Mouse (Mus musculus): ENCODE measurements around the gene Lasp1. TPM values are rescaled to one million over a fixed set of nuclear protein-coding genes. Genes with fewer than 3 reads are reported as not detected.

Lasp1 gene
- polyA plus RNA-seq, 1 experiment from 2014 or later: 84.0 TPM

DNA sequence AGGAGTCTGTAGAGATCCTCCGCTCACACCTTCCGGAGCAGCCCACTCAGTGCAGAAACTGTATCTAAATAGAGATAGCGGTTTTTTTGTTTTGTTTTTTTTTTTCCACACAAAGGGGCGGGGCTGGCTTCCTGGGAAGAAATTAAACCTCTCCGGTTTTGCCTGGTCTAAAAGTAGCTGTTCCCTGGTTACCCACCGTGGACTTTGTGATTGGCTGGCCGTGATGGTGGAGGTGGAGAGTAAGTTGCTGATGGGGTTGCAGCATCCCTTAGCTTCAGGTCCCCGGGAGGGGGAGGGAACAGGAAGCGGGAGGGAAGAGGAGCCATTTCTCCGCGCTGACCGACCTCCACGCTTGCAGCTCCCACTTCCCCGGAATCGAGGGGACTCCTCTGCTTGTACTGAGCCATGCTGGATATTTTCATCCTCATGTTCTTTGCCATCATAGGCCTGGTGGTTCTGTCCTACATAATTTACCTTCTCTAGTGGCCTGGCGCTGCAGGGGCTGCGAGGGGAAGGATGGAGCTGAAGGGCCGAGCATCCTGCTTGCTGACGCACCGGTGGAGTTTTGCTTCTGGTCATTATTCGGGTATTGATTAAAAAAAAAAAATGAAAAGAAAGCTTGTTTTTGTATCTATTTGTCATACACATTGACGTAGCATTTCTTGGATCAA is 42.3 kb downstream of the Lasp1 start:
- H3K27me3 ChIP-seq (ENCODE audit: control insufficient read depth, insufficient read depth, low read length): no peaks in the 10 kb centered on the region
- no peak for TF ChIP-seq EP300 (optimal IDR thresholded peaks at IDR 0.05)
- no peak for TF ChIP-seq CTCF (IDR thresholded peaks at IDR 0.05; ENCODE audit: low read depth)
- peak overlapping the region; percentile 26; the same call in 1 of the 2 replicates for H3K27ac ChIP-seq (replicated peaks)
- WGBS: 5% methylated on average over 22 of the region's 22 CpGs
- H3K9ac ChIP-seq (ENCODE audit: low read length): peak overlapping the region; percentile 47
- ATAC-seq (ENCODE audit: low FRiP score, low TSS enrichment): peak; percentile 47; the same call in 1 of the 2 replicates
- H3K36me3 ChIP-seq (ENCODE audit: control insufficient read depth, insufficient read depth, low read length): no peaks in the 10 kb centered on the region; the same call in 1 of the 2 replicates
- H3K9me3 ChIP-seq (ENCODE audit: control insufficient read depth, low read length): no peaks in the 10 kb centered on the region
- no peaks in the 10 kb centered on the region for H3K4me1 ChIP-seq (replicated peaks; ENCODE audit: control insufficient read depth, insufficient read depth)
- peak overlapping the region; percentile 56 for H3K4me2 ChIP-seq (replicated peaks; ENCODE audit: low read depth)
- no peak for DNase-seq (ENCODE audit: low spot score)
- peak overlapping the region; percentile 34 for H3K4me3 ChIP-seq (ENCODE audit: low read depth, low read length)

DNA sequence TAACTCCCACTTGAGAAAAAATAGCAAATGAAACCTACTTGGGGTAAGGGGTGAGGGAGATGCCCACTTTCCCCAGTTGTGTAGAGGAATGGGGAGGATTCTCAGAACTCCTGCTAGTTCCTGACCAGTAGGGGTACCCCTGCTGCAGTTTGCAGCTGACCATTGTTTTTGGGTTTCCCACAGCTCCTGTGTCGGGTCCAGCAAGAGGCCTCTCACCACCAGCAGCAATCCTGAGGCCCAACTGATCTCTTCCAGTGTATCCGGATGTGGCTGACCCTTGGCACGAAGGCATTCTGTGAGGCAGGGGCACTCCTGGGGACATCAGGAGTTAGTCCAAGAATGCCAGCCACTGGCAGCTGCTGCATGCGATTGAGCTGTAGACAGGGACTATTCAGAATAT is 43.2 kb downstream of the Lasp1 start:
- WGBS: 62% methylated on average over 4 of the region's 4 CpGs
- ATAC-seq (ENCODE audit: low FRiP score, low TSS enrichment) (no peak), DNase-seq (ENCODE audit: low spot score) (no peak)
- no peaks in the 10 kb centered on the region for H3K36me3 ChIP-seq (ENCODE audit: control insufficient read depth, insufficient read depth, low read length)
- TF ChIP-seq CTCF (IDR thresholded peaks at IDR 0.05; ENCODE audit: low read depth) (no peak), EP300 (optimal IDR thresholded peaks at IDR 0.05) (no peak)
- H3K4me3 ChIP-seq (ENCODE audit: low read depth, low read length): no peak overlapping the region
- no peaks in the 10 kb centered on the region for H3K27me3 ChIP-seq (ENCODE audit: control insufficient read depth, insufficient read depth, low read length)
- H3K4me2 ChIP-seq (replicated peaks; ENCODE audit: low read depth): no peak overlapping the region
- no peaks in the 10 kb centered on the region for H3K9me3 ChIP-seq (ENCODE audit: control insufficient read depth, low read length)
- H3K27ac ChIP-seq (replicated peaks): no peak overlapping the region
- no peaks in the 10 kb centered on the region for H3K4me1 ChIP-seq (replicated peaks; ENCODE audit: control insufficient read depth, insufficient read depth)
- no peak overlapping the region for H3K9ac ChIP-seq (ENCODE audit: low read length)

DNA sequence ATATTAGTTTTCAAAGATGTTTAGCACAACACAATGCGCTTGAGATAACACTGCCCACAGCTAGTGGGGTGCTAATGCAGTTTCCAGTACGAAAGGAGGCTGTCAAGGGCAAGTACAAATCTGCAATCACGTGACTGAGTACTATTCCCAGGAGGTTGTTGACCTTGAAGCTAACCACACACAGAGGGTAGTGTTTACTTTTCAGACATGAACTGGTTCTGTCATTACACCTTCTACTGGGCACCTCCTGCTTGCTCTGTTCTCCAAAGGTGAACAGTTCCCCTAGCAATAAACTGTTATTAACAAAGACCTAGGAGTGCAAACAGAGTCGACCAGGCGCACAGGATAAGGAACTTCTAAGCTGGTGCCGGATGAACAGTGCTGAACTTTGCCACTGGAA is 51.6 kb downstream of the Lasp1 start:
- Histone ChIP-seq H3K9ac (ENCODE audit: low read length) (no peak overlapping the region), H3K27me3 (ENCODE audit: control insufficient read depth, insufficient read depth, low read length) (no peaks in the 10 kb centered on the region), H3K4me3 (ENCODE audit: low read depth, low read length) (no peak overlapping the region), H3K4me1 (replicated peaks; ENCODE audit: control insufficient read depth, insufficient read depth) (no peaks in the 10 kb centered on the region), H3K4me2 (replicated peaks; ENCODE audit: low read depth) (no peak overlapping the region), H3K36me3 (ENCODE audit: control insufficient read depth, insufficient read depth, low read length) (no peaks in the 10 kb centered on the region), H3K9me3 (ENCODE audit: control insufficient read depth, low read length) (no peaks in the 10 kb centered on the region), H3K27ac (replicated peaks) (no peak overlapping the region)
- peak; percentile 98 for ATAC-seq (ENCODE audit: low FRiP score, low TSS enrichment)
- TF ChIP-seq CTCF (IDR thresholded peaks at IDR 0.05; ENCODE audit: low read depth) (no peak), EP300 (optimal IDR thresholded peaks at IDR 0.05) (no peak)
- peak; percentile 65 for DNase-seq (ENCODE audit: low spot score)
- 24% methylated on average over 6 of the region's 6 CpGs for WGBS

DNA sequence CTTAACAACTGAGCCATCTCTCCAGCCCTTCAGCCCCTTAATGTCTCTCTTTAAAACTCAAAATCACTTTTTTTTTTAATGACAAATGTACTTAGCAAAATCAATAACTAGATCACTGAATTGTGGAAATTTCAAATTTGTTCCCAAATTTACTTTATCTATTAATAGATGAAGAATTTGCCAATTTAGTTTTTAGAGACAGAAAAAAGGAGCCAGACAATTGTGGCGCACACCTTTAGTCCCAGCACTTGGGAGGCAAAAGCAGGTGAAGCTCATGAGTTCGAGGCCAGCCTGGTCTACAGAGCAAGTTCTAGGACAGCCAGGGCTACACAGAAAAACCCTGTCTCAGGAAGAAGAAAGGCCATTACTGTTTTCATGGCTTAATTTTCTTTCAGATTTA is 52.8 kb downstream of the Lasp1 start:
- no peaks in the 10 kb centered on the region for H3K36me3 ChIP-seq (ENCODE audit: control insufficient read depth, insufficient read depth, low read length)
- no peak overlapping the region for H3K9ac ChIP-seq (ENCODE audit: low read length)
- no peaks in the 10 kb centered on the region for H3K27me3 ChIP-seq (ENCODE audit: control insufficient read depth, insufficient read depth, low read length)
- H3K4me2 ChIP-seq (replicated peaks; ENCODE audit: low read depth): no peak overlapping the region
- H3K27ac ChIP-seq (replicated peaks): no peak overlapping the region
- no peak for ATAC-seq (ENCODE audit: low FRiP score, low TSS enrichment)
- TF ChIP-seq EP300 (optimal IDR thresholded peaks at IDR 0.05): no peak
- no peak for TF ChIP-seq CTCF (IDR thresholded peaks at IDR 0.05; ENCODE audit: low read depth)
- no peaks in the 10 kb centered on the region for H3K4me1 ChIP-seq (replicated peaks; ENCODE audit: control insufficient read depth, insufficient read depth)
- WGBS: 92% methylated on average over 2 of the region's 2 CpGs
- no peak overlapping the region for H3K4me3 ChIP-seq (ENCODE audit: low read depth, low read length)
- no peaks in the 10 kb centered on the region for H3K9me3 ChIP-seq (ENCODE audit: control insufficient read depth, low read length)
- no peak for DNase-seq (ENCODE audit: low spot score)

DNA sequence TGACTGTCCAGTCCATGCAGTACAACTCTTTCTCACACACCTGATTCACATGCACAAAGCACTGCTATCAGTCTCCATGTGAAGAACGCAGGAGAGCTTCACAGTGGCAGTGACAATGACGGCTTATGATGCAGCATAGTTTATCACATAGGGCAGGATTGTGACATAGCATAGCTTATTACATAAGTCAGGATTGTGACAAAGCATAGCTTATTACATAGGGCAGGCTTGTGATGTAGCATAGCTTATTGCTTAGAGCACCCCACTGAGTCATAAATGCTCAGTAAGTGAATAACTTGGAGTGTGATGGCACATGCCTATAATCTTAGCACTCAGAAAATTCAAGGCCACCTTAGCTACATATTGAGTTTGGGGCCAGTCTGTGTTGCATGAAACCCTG is 56.7 kb downstream of the Lasp1 start:
- no peak overlapping the region for H3K4me2 ChIP-seq (replicated peaks; ENCODE audit: low read depth)
- no peak for DNase-seq (ENCODE audit: low spot score)
- H3K9ac ChIP-seq (ENCODE audit: low read length): no peak overlapping the region
- H3K27ac ChIP-seq (replicated peaks): no peak overlapping the region
- no peak overlapping the region for H3K4me3 ChIP-seq (ENCODE audit: low read depth, low read length)
- TF ChIP-seq EP300 (optimal IDR thresholded peaks at IDR 0.05): no peak
- H3K27me3 ChIP-seq (ENCODE audit: control insufficient read depth, insufficient read depth, low read length): no peaks in the 10 kb centered on the region
- H3K9me3 ChIP-seq (ENCODE audit: control insufficient read depth, low read length): no peaks in the 10 kb centered on the region
- no peaks in the 10 kb centered on the region for H3K4me1 ChIP-seq (replicated peaks; ENCODE audit: control insufficient read depth, insufficient read depth)
- ATAC-seq (ENCODE audit: low FRiP score, low TSS enrichment): no peak
- no peaks in the 10 kb centered on the region for H3K36me3 ChIP-seq (ENCODE audit: control insufficient read depth, insufficient read depth, low read length)
- 85% methylated on average over 2 of the region's 2 CpGs for WGBS

DNA sequence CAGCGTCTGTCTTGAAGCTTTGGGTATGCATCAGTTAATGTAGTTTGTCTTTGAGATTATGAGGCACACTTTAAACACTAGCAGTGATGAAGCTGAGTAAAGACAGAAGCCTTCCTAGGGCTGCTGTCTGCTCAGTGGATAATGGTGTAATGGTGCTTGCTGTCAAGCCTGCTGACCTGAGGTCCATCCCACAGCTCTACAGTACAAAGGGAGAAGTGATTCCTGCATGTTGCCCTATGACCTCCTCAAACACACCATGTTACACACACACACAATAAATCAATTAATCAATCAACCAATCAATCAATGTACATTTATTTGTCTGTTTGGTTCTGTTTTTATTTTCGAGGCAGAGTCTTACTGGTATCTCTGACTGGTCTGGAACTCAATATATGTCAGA is 63.3 kb downstream of the Lasp1 start:
- Histone ChIP-seq H3K4me1 (replicated peaks; ENCODE audit: control insufficient read depth, insufficient read depth) (no peaks in the 10 kb centered on the region), H3K9ac (ENCODE audit: low read length) (no peak overlapping the region), H3K4me3 (ENCODE audit: low read depth, low read length) (no peak overlapping the region), H3K4me2 (replicated peaks; ENCODE audit: low read depth) (no peak overlapping the region), H3K36me3 (ENCODE audit: control insufficient read depth, insufficient read depth, low read length) (no peaks in the 10 kb centered on the region), H3K27ac (replicated peaks) (no peak overlapping the region), H3K27me3 (ENCODE audit: control insufficient read depth, insufficient read depth, low read length) (no peaks in the 10 kb centered on the region), H3K9me3 (ENCODE audit: control insufficient read depth, low read length) (no peaks in the 10 kb centered on the region)
- DNase-seq (ENCODE audit: low spot score) (no peak), ATAC-seq (ENCODE audit: low FRiP score, low TSS enrichment) (no peak)
- 45% methylated on average over 2 of the region's 2 CpGs for WGBS
- no peak for TF ChIP-seq CTCF (IDR thresholded peaks at IDR 0.05; ENCODE audit: low read depth)
- TF ChIP-seq EP300 (optimal IDR thresholded peaks at IDR 0.05): no peak

Data from stomach, postnatal 0 days (tissue).